Mouse (Mus musculus) liver, embryonic 14.5 days (tissue): ENCODE data around the gene Treml2. TPM values are rescaled to one million over a fixed set of nuclear protein-coding genes. Genes with fewer than 3 reads are reported as not detected.
A peak's percentile ranks its signal among the peaks of the same experiment; 100 is the strongest.

ENCODE experiments used
- ATAC-seq: fragments of 200-750 bp; cut with Nextera tagmentation; 2 replicates; pipeline ENCODE4 v1.8.0; 2017; ENCODE audit warnings: moderate number of reproducible peaks, mild to moderate bottlenecking, moderate library complexity; ENCODE audit not compliant: insufficient read depth
- DNase-seq, 3 experiments: peaks; one replicate each; pipeline ENCODE4 v3.0.0-alpha.2; 2012 to 2013; ENCODE audit warnings: low read depth in 3 of 3, low spot score in 3 of 3
- H3K27ac ChIP-seq: fragments of 300-500 bp; sonication (generic); 2 replicates; pipeline ENCODE4 v1.5.1; 2014; ENCODE audit warnings: moderate library complexity, mild to moderate bottlenecking, control low read depth, inconsistent platforms
- H3K27me3 ChIP-seq: fragments of 300-500 bp; sonication (generic); 2 replicates; pipeline ENCODE4 v1.6.1; 2014; ENCODE audit warnings: mild to moderate bottlenecking, low read length, moderate library complexity; ENCODE audit not compliant: control insufficient read depth, insufficient read depth
- H3K36me3 ChIP-seq: fragments of 300-500 bp; sonication (generic); replicated peaks from 2 replicates; pipeline ENCODE4 v1.6.1; 2014; ENCODE audit warnings: low read depth; ENCODE audit not compliant: control insufficient read depth, insufficient read depth
- H3K4me1 ChIP-seq, 2 experiments: fragments of 200-500 bp in 1 of 2; fragments of 300-500 bp in 1 of 2; sonication (generic) in 1 of 2; replicated peaks; 2 replicates each; pipeline ENCODE4 v1.6.1; 2012 to 2014; ENCODE audit warnings: antibody characterized with exemption in 1 of 2, inconsistent platforms in 1 of 2, low read length in 1 of 2; ENCODE audit not compliant: control insufficient read depth in 2 of 2, insufficient read depth in 2 of 2
- H3K4me2 ChIP-seq: fragments of 300-500 bp; sonication (generic); 2 replicates; pipeline ENCODE4 v1.6.1; 2014; ENCODE audit warnings: low read depth, mild to moderate bottlenecking, control low read depth, moderate library complexity
- H3K4me3 ChIP-seq, 2 experiments: fragments of 200-500 bp in 1 of 2; fragments of 300-500 bp in 1 of 2; sonication (generic) in 1 of 2; 2 replicates each; pipeline ENCODE4 v1.5.1; 2012 to 2014; ENCODE audit warnings: low read depth in 2 of 2, low read length in 2 of 2, mild to moderate bottlenecking in 2 of 2, control low read depth in 1 of 2, inconsistent platforms in 1 of 2, moderate library complexity in 1 of 2; ENCODE audit not compliant: insufficient read depth in 1 of 2
- H3K9ac ChIP-seq: fragments of 300-500 bp; sonication (generic); replicated peaks from 2 replicates; pipeline ENCODE4 v1.6.1; 2014; ENCODE audit warnings: mild to moderate bottlenecking, control low read depth, moderate library complexity
- H3K9me3 ChIP-seq: fragments of 300-500 bp; sonication (generic); 2 replicates; pipeline ENCODE4 v1.6.1; 2016; ENCODE audit warnings: low read length, mixed read lengths; ENCODE audit not compliant: control insufficient read depth
- CTCF ChIP-seq: IDR thresholded peaks from 2 replicates; pipeline ENCODE4 v1.5.1; 2016; ENCODE audit warnings: antibody characterized with exemption, low read depth, control low read depth
- EP300 ChIP-seq: IDR thresholded peaks from 2 replicates; pipeline ENCODE4 v1.6.1; 2016; ENCODE audit warnings: antibody characterized with exemption, low read depth
- WGBS: fragments of 180-500 bp; shearing (Covaris S2); extraction: QIAGEN DNeasy Blood & Tissue Kit; methylation state at CpG from one replicate; pipeline ENCODE4 v1.1.7; 2014; ENCODE audit not compliant: insufficient replicate concordance; 5-methylcytosine and 5-hydroxymethylcytosine counted together
- polyA plus RNA-seq, 2 experiments: library from polyadenylated mRNA; depleted of rRNA in 1 of 2; stranded (reverse) in 1 of 2; unstranded in 1 of 2; fragments of >200 nt; fragmentation: Nextera tagmentation in 1 of 2; extraction: Ambion mirVana in 1 of 2; gene quantifications; 2 replicates each; pipeline versions ENCODE4 v1.2.1 to v1.2.3; 2012 to 2014

Gene Treml2
- polyA plus RNA-seq, 2 experiments = 2.1 to 10.7 TPM

- TF ChIP-seq EP300 = no peak
- no peak for TF ChIP-seq CTCF
Observed at GRCm38 (mm10) chr17:48357892-48358291, 58.6 kb downstream of the Treml2 start.

GRCm38 (mm10) chr17:48359616-48360015, 60.3 kb downstream of the Treml2 start, which contains the start of gene Treml1:
TSS of gene Treml1 (plus strand) at chr17:48359916.
- DNase-seq (no peak), ATAC-seq (no peak)
- H3K4me3 ChIP-seq = 0 out of 4 replicates have a peak within 1 kb of the TSS, but pooled peaks of 1 of the 2 experiments have one; percentile 2
- H3K9ac ChIP-seq = peak within 1 kb of the TSS; percentile 23
- no peak for TF ChIP-seq CTCF
- TF ChIP-seq EP300 = no peak
- H3K27me3 ChIP-seq = no peaks in the 10 kb centered on the region
- WGBS = 24% methylated on average over 7 of the region's 7 CpGs
- peaks cover 7 to 27% of the 10 kb centered on the region in 2 experiments for H3K4me1 ChIP-seq
- no peak within 1 kb of the TSS for H3K27ac ChIP-seq
- no peaks in the 10 kb centered on the region for H3K36me3 ChIP-seq
- no peaks in the 10 kb centered on the region for H3K9me3 ChIP-seq
- H3K4me2 ChIP-seq = peak within 1 kb of the TSS; percentile 23

More at GRCm38 (mm10) chr17:48357892-48358291, 58.6 kb downstream of the Treml2 start:
- no peak for DNase-seq
- no peak for ATAC-seq
- WGBS = 44% methylated on average over 2 of the region's 2 CpGs
- peaks cover 7 to 14% of the 10 kb centered on the region in 2 experiments for H3K4me1 ChIP-seq
- no peak overlapping the region for H3K9ac ChIP-seq
- H3K27ac ChIP-seq = no peak overlapping the region
- H3K4me3 ChIP-seq = no peak overlapping the region
- H3K36me3 ChIP-seq = no peaks in the 10 kb centered on the region
- no peaks in the 10 kb centered on the region for H3K27me3 ChIP-seq
- H3K4me2 ChIP-seq = no peak overlapping the region
- no peaks in the 10 kb centered on the region for H3K9me3 ChIP-seq

GRCm38 (mm10) chr17:48360462-48360861, 61.2 kb downstream of the Treml2 start:
- no peaks in the 10 kb centered on the region for H3K36me3 ChIP-seq
- no peaks in the 10 kb centered on the region for H3K9me3 ChIP-seq
- WGBS = 9% methylated on average over 4 of the region's 4 CpGs
- ATAC-seq (peak; percentile 79), DNase-seq (peak in 1 of 3 experiments; percentile 26)
- TF ChIP-seq EP300 (peak; percentile 35), CTCF (no peak)
- no peak overlapping the region for H3K27ac ChIP-seq
- H3K4me2 ChIP-seq = peak overlapping the region; percentile 23
- H3K9ac ChIP-seq = peak overlapping the region; percentile 23
- H3K27me3 ChIP-seq = no peaks in the 10 kb centered on the region
- H3K4me1 ChIP-seq = peaks cover 7 to 29% of the 10 kb centered on the region in 2 experiments
- H3K4me3 ChIP-seq = 0 out of 4 replicates have a peak overlapping the region, but pooled peaks of 1 of the 2 experiments have one; percentile 2

Other genes starting within 250 kb of the Treml2 start
- not detected in 2 replicates for gene 1700067P10Rik, start 210.2 kb upstream of the Treml2 start, polyA plus RNA-seq (2012; rRNA removed)
- not detected in 2 replicates for gene 1700067P10Rik, start 210.2 kb upstream of the Treml2 start, polyA plus RNA-seq (2014; fragmentation: Nextera tagmentation; extraction: Ambion mirVana)
- 0.08 and 0.19 TPM in 2 replicates for gene 9830107B12Rik, start 153.2 kb upstream of the Treml2 start, polyA plus RNA-seq (2012; rRNA removed)
- 0.18 and 0.33 TPM in 2 replicates for gene 9830107B12Rik, start 153.2 kb upstream of the Treml2 start, polyA plus RNA-seq (2014; fragmentation: Nextera tagmentation; extraction: Ambion mirVana)
- gene A530064D06Rik, start 132.2 kb upstream of the Treml2 start, polyA plus RNA-seq (2012; rRNA removed) = 0.20 and 0.25 TPM in 2 replicates
- gene A530064D06Rik, start 132.2 kb upstream of the Treml2 start, polyA plus RNA-seq (2014; fragmentation: Nextera tagmentation; extraction: Ambion mirVana) = 0.44 and 0.51 TPM in 2 replicates
- 0.32 TPM in 2 replicates for gene Trem1, start 66.7 kb upstream of the Treml2 start, polyA plus RNA-seq (2012; rRNA removed)
- 0.58 and 0.84 TPM in 2 replicates for gene Trem1, start 66.7 kb upstream of the Treml2 start, polyA plus RNA-seq (2014; fragmentation: Nextera tagmentation; extraction: Ambion mirVana)
- 1.2 and 1.6 TPM in 2 replicates for gene Trem3, start 51.7 kb upstream of the Treml2 start, polyA plus RNA-seq (2012; rRNA removed)
- 2.8 and 4.1 TPM in 2 replicates for gene Trem3, start 51.7 kb upstream of the Treml2 start, polyA plus RNA-seq (2014; fragmentation: Nextera tagmentation; extraction: Ambion mirVana)
- gene Treml4, start 35.2 kb upstream of the Treml2 start, polyA plus RNA-seq (2012; rRNA removed) = 4.3 and 4.6 TPM in 2 replicates
- gene Treml4, start 35.2 kb upstream of the Treml2 start, polyA plus RNA-seq (2014; fragmentation: Nextera tagmentation; extraction: Ambion mirVana) = 3.3 and 5.7 TPM in 2 replicates
- 1.8 and 2.4 TPM in 2 replicates for gene B430306N03Rik, start 16.6 kb downstream of the Treml2 start, polyA plus RNA-seq (2012; rRNA removed)
- 1.9 and 2.6 TPM in 2 replicates for gene B430306N03Rik, start 16.6 kb downstream of the Treml2 start, polyA plus RNA-seq (2014; fragmentation: Nextera tagmentation; extraction: Ambion mirVana)
- 3.5 and 6.4 TPM in 2 replicates for gene Trem2, start 46.9 kb downstream of the Treml2 start, polyA plus RNA-seq (2012; rRNA removed)
- 2.9 and 3.1 TPM in 2 replicates for gene Trem2, start 46.9 kb downstream of the Treml2 start, polyA plus RNA-seq (2014; fragmentation: Nextera tagmentation; extraction: Ambion mirVana)
- 16.2 and 16.4 TPM in 2 replicates for gene Treml1, start 60.4 kb downstream of the Treml2 start, polyA plus RNA-seq (2012; rRNA removed)
- 13.9 and 20.3 TPM in 2 replicates for gene Treml1, start 60.4 kb downstream of the Treml2 start, polyA plus RNA-seq (2014; fragmentation: Nextera tagmentation; extraction: Ambion mirVana)
- gene Nfya, start 110.4 kb downstream of the Treml2 start, polyA plus RNA-seq (2012; rRNA removed) = 31.6 and 32.7 TPM in 2 replicates
- gene Nfya, start 110.4 kb downstream of the Treml2 start, polyA plus RNA-seq (2014; fragmentation: Nextera tagmentation; extraction: Ambion mirVana) = 6.9 and 8.2 TPM in 2 replicates
- gene Oard1, start 110.5 kb downstream of the Treml2 start, polyA plus RNA-seq (2012; rRNA removed) = 16.6 and 28.2 TPM in 2 replicates
- 51.1 and 52.4 TPM in 2 replicates for gene Oard1, start 110.5 kb downstream of the Treml2 start, polyA plus RNA-seq (2014; fragmentation: Nextera tagmentation; extraction: Ambion mirVana)
- gene Apobec2, start 133.4 kb downstream of the Treml2 start, polyA plus RNA-seq (2012; rRNA removed) = 0.12 and 0.27 TPM in 2 replicates
- gene Apobec2, start 133.4 kb downstream of the Treml2 start, polyA plus RNA-seq (2014; fragmentation: Nextera tagmentation; extraction: Ambion mirVana) = 0.36 and 0.48 TPM in 2 replicates
- 169 and 210 TPM in 2 replicates for gene Tspo2, start 152.0 kb downstream of the Treml2 start, polyA plus RNA-seq (2012; rRNA removed)
- gene Tspo2, start 152.0 kb downstream of the Treml2 start, polyA plus RNA-seq (2014; fragmentation: Nextera tagmentation; extraction: Ambion mirVana) = 168 and 176 TPM in 2 replicates
- gene Unc5cl, start 155.4 kb downstream of the Treml2 start, polyA plus RNA-seq (2012; rRNA removed) = 4.8 and 5.8 TPM in 2 replicates
- 3.0 and 4.2 TPM in 2 replicates for gene Unc5cl, start 155.4 kb downstream of the Treml2 start, polyA plus RNA-seq (2014; fragmentation: Nextera tagmentation; extraction: Ambion mirVana)